Mouse (Mus musculus) urinary bladder, postnatal 4 days (tissue): ENCODE data around the gene Ckm.

Experiments
- DNase-seq, 2 experiments: peaks; one replicate each; pipeline ENCODE4 v3.0.0; 2021 to 2022; ENCODE audit warnings: low spot score in 2 of 2

Gene Ckm

GRCm38 (mm10) chr7:19466602-19467145 lies 62.1 kb downstream of the Ckm start:
- no peak for DNase-seq

- DNase-seq = no peak
Measured at GRCm38 (mm10) chr7:19467638-19468037, 63.1 kb downstream of the Ckm start.

- no peak for DNase-seq
Measured at GRCm38 (mm10) chr7:19468279-19468678, 63.7 kb downstream of the Ckm start.

GRCm38 (mm10) chr7:19469404-19469803 lies 64.8 kb downstream of the Ckm start:
- DNase-seq = no peak

- no peak for DNase-seq
Measured at GRCm38 (mm10) chr7:19470308-19470707, 65.7 kb downstream of the Ckm start.

- no peak for DNase-seq
Measured at GRCm38 (mm10) chr7:19472403-19472802, 67.8 kb downstream of the Ckm start.
